Mouse (Mus musculus): ENCODE results near the gene Kdelc1. TPM values are rescaled to one million over a fixed set of nuclear protein-coding genes. Genes with fewer than 3 reads are reported as not detected.
A peak's percentile ranks its signal among the peaks of the same experiment; 100 is the strongest.

Kdelc1 gene
- polyA plus RNA-seq (2015; fragmentation: Nextera tagmentation; extraction: Ambion mirVana): 39.9 and 45.6 TPM in 2 replicates

DNA sequence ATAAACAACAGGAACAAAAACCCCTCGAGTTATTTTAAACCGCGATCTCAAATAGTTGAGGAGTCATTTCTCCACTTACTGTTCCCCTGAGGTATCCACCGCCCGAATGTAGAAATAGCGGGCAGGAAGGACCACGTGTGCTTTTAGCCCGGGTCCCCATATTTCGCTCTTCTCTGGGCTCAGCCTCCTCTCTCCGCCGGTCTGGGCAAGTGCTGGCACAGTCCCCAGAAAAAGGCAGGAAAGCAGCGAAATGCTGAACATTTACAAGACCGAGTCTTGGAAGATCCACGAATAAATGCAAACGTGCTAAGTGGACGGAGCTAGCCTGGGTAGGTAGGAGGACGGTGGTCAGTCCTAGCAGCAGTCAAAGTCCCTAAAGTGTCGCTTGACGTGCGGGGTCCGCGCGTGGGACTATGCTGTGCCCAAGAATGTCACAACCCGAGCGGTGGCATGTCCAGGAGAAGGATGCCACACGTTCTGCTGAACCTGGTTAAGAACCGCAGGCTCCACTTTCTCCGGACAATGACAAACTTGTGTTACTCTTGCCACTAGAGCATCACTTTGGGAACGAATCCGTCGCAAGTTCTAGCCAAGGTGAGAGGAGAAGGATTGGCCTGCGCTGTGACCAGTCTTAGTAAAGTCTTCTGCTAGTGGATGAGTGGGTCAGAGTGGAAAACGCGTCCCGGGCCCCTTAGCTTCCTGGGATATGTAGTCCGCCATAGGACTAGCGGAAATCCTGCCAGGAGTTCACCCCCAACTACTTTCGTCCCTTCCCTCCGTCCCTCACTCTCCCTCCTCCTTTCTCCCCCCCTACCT, at the start of gene Kdelc1, which contains the start of gene Bivm:
Kdelc1 (minus strand) TSS at position 570 of the 816 bp plus-strand sequence.
Bivm (plus strand) TSS at position 719 of the 816 bp plus-strand sequence.
- Histone ChIP-seq H3K4me1 (ENCODE audit: control insufficient read depth, insufficient read depth, low read length) (no peaks in the 10 kb centered on the region), H3K4me3 (ENCODE audit: low read length) (peak within 1 kb of the TSS; percentile 78)
- WGBS: under 1% methylated on average over 39 of the region's 39 CpGs

DNA sequence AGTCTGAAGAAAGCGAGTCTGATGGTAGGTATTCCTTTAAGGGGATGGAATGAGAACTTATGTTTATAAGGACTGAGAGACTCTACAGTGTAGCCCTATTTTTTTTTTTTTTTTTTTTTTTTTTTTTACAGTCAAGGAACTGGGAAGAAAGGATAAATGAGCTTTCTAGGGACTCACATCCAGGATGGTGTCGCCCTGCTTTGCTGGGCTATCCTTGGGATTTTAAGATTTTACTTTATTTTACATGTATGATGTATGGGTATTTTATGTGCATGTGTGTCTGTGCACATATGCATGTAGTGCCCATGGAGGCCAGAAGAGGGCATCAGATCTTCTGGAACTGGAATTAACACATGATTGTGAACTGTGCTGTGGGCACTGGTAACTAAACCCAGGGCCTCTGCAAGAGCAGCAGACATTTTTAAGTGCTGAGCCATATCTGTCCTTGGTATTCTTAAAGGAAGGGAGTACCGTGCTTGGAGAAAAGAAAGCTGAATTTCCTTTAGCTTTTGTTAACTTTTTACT, 49.3 kb upstream of the Kdelc1 start:
- peaks cover 14% of the 10 kb centered on the region for H3K36me3 ChIP-seq (ENCODE audit: control insufficient read depth, insufficient read depth, low read length)

More for the DNA sequence above, at the start of gene Kdelc1, which contains the start of gene Bivm:
- peak within 1 kb of the TSS; percentile 78 for H3K4me2 ChIP-seq (ENCODE audit: low read depth, low read length)
- H3K27me3 ChIP-seq (replicated peaks; ENCODE audit: control insufficient read depth, insufficient read depth, low read length): no peaks in the 10 kb centered on the region
- peak; percentile 97 for ATAC-seq
- H3K27ac ChIP-seq (ENCODE audit: low read length): peak within 1 kb of the TSS; percentile 98
- H3K36me3 ChIP-seq (ENCODE audit: control insufficient read depth, insufficient read depth, low read length): no peaks in the 10 kb centered on the region
- H3K9ac ChIP-seq (ENCODE audit: low read depth, low read length): peak within 1 kb of the TSS; percentile 88
- no peaks in the 10 kb centered on the region for H3K9me3 ChIP-seq (ENCODE audit: control insufficient read depth, low read length)

DNA sequence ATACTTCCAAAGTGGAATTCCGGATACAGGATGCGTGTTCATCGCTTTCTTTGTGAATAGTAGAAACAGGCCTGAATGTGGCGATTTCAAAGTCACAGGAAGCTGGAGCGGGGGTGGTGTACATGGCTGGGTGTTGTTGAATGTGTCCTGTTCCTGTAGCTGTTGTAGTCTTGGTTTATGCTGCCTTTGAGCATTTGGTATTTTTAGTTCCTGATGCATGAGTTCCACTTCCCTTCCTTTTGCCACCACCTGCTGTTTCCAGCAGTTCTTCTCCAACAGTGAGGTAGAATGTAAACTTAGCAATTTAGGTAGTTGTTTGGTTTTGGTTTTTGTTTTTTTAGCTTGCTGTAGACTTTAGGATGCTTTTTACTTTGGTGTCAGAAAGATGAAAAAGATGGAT, 43.8 kb upstream of the Kdelc1 start:
- Histone ChIP-seq H3K4me2 (ENCODE audit: low read depth, low read length) (no peak overlapping the region), H3K9ac (ENCODE audit: low read depth, low read length) (no peak overlapping the region), H3K27ac (ENCODE audit: low read length) (no peak overlapping the region), H3K36me3 (ENCODE audit: control insufficient read depth, insufficient read depth, low read length) (peaks cover 17% of the 10 kb centered on the region), H3K4me1 (ENCODE audit: control insufficient read depth, insufficient read depth, low read length) (no peaks in the 10 kb centered on the region), H3K27me3 (replicated peaks; ENCODE audit: control insufficient read depth, insufficient read depth, low read length) (no peaks in the 10 kb centered on the region), H3K4me3 (ENCODE audit: low read length) (no peak overlapping the region), H3K9me3 (ENCODE audit: control insufficient read depth, low read length) (no peaks in the 10 kb centered on the region; the same call in 1 of the 2 replicates)
- no peak for ATAC-seq
- 94% methylated on average over 5 of the region's 5 CpGs for WGBS

More for the DNA sequence above, 49.3 kb upstream of the Kdelc1 start:
- H3K4me3 ChIP-seq (ENCODE audit: low read length): no peak overlapping the region
- WGBS: 92% methylated on average over 3 of the region's 3 CpGs
- no peak overlapping the region for H3K4me2 ChIP-seq (ENCODE audit: low read depth, low read length)
- H3K9ac ChIP-seq (ENCODE audit: low read depth, low read length): no peak overlapping the region
- H3K27ac ChIP-seq (ENCODE audit: low read length): no peak overlapping the region
- H3K4me1 ChIP-seq (ENCODE audit: control insufficient read depth, insufficient read depth, low read length): no peaks in the 10 kb centered on the region
- no peak for ATAC-seq
- H3K9me3 ChIP-seq (ENCODE audit: control insufficient read depth, low read length): peaks cover 3% of the 10 kb centered on the region
- no peaks in the 10 kb centered on the region for H3K27me3 ChIP-seq (replicated peaks; ENCODE audit: control insufficient read depth, insufficient read depth, low read length)

DNA sequence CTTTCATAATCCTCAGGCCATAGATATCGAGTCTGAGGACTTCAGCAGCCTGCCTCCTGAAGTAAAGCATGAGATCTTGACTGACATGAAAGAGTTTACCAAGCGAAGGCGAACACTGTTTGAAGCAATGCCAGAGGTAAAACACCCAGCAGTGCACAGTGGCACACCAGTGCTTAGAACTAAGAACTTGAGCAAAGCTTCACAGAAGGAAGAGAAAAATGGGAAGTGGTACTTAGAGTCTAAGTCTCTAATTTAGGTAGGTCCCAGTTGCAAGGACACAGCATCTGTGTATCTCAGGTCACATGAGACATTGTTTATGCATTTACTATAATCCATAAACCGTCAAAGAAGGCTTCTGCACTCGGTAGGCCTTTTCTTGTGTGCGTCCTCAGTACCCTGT, 43.2 kb upstream of the Kdelc1 start:
- Histone ChIP-seq H3K9ac (ENCODE audit: low read depth, low read length) (no peak overlapping the region), H3K27me3 (replicated peaks; ENCODE audit: control insufficient read depth, insufficient read depth, low read length) (no peaks in the 10 kb centered on the region), H3K4me1 (ENCODE audit: control insufficient read depth, insufficient read depth, low read length) (no peaks in the 10 kb centered on the region), H3K9me3 (ENCODE audit: control insufficient read depth, low read length) (no peaks in the 10 kb centered on the region), H3K4me3 (ENCODE audit: low read length) (no peak overlapping the region), H3K27ac (ENCODE audit: low read length) (no peak overlapping the region), H3K4me2 (ENCODE audit: low read depth, low read length) (no peak overlapping the region), H3K36me3 (ENCODE audit: control insufficient read depth, insufficient read depth, low read length) (peaks cover 12% of the 10 kb centered on the region; the same call in 1 of the 2 replicates)
- 90% methylated on average over 6 of the region's 6 CpGs for whole genome bisulfite sequencing
- ATAC-seq: no peak

DNA sequence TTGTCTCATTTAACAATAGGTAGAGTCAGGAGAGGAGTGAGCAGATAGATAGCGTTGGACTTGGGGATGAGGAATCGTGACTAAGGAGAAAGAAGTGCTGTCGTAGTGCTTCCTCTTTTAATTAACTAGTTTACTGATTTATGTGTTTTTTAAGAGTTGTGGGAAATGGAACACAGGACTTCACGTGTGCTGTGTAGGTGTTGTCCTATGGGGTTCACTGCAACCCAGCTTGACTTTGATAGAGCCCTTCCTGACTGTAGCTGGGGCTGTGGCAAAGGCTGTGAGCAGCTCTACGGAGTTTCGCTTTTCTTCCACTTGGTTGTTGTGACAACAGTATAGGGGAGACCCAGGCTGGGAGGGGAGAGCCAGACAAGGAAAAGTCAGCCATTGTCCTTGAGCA, 39.7 kb upstream of the Kdelc1 start:
- no peak overlapping the region for H3K4me2 ChIP-seq (ENCODE audit: low read depth, low read length)
- H3K4me1 ChIP-seq (ENCODE audit: control insufficient read depth, insufficient read depth, low read length): no peaks in the 10 kb centered on the region
- H3K9ac ChIP-seq (ENCODE audit: low read depth, low read length): no peak overlapping the region
- H3K27me3 ChIP-seq (replicated peaks; ENCODE audit: control insufficient read depth, insufficient read depth, low read length): no peaks in the 10 kb centered on the region
- H3K9me3 ChIP-seq (ENCODE audit: control insufficient read depth, low read length): no peaks in the 10 kb centered on the region
- ATAC-seq: no peak
- H3K27ac ChIP-seq (ENCODE audit: low read length): no peak overlapping the region
- no peak overlapping the region for H3K4me3 ChIP-seq (ENCODE audit: low read length)
- 87% methylated on average over 6 of the region's 6 CpGs for WGBS
- peaks cover 10% of the 10 kb centered on the region; the same call in 1 of the 2 replicates for H3K36me3 ChIP-seq (ENCODE audit: control insufficient read depth, insufficient read depth, low read length)

DNA sequence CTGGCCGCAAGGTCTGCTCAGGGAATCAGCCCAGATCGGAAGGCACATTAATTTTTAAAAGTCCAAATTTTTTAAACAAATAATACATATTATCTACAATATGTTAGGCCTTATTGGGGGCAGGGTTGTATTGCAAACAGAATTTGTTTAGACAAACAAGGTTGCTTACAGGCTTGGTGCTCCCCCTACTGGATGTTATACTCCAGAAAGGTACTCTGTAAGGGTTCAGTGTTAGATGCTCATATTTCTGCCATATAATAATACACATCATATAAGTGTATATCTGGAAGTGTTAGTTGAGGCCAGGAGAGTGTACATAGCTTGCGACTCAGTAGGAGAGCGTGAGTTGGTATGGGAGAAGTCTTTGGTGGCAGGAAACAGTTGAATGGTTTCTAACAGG, 36.7 kb upstream of the Kdelc1 start:
- no peak for ATAC-seq

DNA sequence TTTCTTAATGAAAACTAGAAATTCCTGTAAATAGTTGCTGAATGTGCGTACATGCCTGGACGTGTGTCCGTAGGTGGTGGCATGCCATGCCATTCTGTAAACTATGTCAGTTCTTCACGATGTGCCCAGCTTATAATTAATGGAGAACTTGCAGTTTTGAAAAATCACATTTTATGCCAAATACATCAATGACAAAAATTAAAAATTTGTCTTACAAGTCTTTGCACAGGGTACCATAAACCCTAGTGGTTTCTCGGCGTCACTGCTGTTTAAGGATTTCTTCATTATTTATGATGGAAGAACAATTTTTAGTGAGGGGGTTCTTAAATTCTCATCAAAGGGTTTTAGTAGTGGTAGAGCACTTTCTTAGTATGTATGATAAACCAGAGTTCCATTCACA, 30.1 kb upstream of the Kdelc1 start:
- H3K36me3 ChIP-seq (ENCODE audit: control insufficient read depth, insufficient read depth, low read length): no peaks in the 10 kb centered on the region
- peaks cover 8% of the 10 kb centered on the region for H3K4me1 ChIP-seq (ENCODE audit: control insufficient read depth, insufficient read depth, low read length)
- 28% methylated on average over 6 of the region's 6 CpGs for WGBS
- H3K4me3 ChIP-seq (ENCODE audit: low read length): peak overlapping the region; percentile 88
- H3K27me3 ChIP-seq (replicated peaks; ENCODE audit: control insufficient read depth, insufficient read depth, low read length): no peaks in the 10 kb centered on the region
- no peak overlapping the region for H3K9ac ChIP-seq (ENCODE audit: low read depth, low read length)
- no peak overlapping the region for H3K27ac ChIP-seq (ENCODE audit: low read length)
- no peak for ATAC-seq
- peak overlapping the region; percentile 54 for H3K4me2 ChIP-seq (ENCODE audit: low read depth, low read length)
- no peaks in the 10 kb centered on the region for H3K9me3 ChIP-seq (ENCODE audit: control insufficient read depth, low read length)

More for the DNA sequence above, 36.7 kb upstream of the Kdelc1 start:
- Histone ChIP-seq H3K27ac (ENCODE audit: low read length) (no peak overlapping the region), H3K36me3 (ENCODE audit: control insufficient read depth, insufficient read depth, low read length) (peaks cover 3% of the 10 kb centered on the region; the same call in 1 of the 2 replicates), H3K27me3 (replicated peaks; ENCODE audit: control insufficient read depth, insufficient read depth, low read length) (no peaks in the 10 kb centered on the region), H3K9me3 (ENCODE audit: control insufficient read depth, low read length) (no peaks in the 10 kb centered on the region), H3K4me1 (ENCODE audit: control insufficient read depth, insufficient read depth, low read length) (no peaks in the 10 kb centered on the region), H3K9ac (ENCODE audit: low read depth, low read length) (no peak overlapping the region), H3K4me2 (ENCODE audit: low read depth, low read length) (no peak overlapping the region), H3K4me3 (ENCODE audit: low read length) (no peak overlapping the region)
- 92% methylated on average over 4 of the region's 4 CpGs for WGBS

DNA sequence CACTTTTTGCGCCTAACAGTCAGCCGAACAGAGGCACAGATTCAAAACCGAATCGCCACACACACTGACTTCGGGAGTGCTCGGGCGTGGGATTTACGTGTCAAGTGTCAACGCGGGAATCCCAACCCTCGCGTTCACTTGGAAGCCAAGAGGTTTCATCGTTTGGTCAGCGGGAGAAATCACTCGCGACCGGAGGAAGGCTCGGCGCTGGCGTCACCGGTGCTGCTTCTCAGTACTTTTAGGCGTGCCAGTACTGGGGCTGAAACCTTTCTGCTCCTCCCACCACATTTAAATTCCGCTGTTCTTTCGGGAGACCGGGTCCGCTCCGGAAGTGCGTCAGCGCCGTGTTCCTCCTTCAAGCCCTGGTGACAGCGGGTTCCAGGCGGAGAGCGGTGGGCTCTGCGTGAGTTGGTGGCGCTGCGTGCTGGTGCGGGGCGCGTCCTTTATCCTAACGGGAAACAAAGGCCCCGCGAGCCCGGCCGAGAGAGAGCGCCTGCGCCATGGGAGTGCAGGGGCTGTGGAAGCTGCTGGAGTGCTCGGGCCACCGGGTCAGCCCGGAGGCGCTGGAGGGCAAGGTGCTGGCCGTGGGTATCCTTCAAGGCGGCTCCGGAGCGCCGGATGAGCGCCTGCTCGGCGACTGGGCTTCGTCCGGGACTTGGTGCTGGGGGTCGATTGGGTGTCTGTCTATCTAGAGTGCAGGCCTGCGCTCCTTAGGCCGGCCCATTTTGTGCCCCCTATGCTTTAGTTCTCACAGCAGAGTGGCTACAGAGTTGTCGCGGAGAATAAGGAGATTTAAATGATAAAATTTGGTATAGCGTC, 29.2 kb upstream of the Kdelc1 start, which contains the start of gene Ercc5:
Ercc5 (plus strand) TSS at position 182 of the 819 bp plus-strand sequence.
- H3K4me3 ChIP-seq (ENCODE audit: low read length): peak within 1 kb of the TSS; percentile 88
- peak; percentile 99 for ATAC-seq
- under 1% methylated on average over 66 of the region's 66 CpGs for WGBS

DNA sequence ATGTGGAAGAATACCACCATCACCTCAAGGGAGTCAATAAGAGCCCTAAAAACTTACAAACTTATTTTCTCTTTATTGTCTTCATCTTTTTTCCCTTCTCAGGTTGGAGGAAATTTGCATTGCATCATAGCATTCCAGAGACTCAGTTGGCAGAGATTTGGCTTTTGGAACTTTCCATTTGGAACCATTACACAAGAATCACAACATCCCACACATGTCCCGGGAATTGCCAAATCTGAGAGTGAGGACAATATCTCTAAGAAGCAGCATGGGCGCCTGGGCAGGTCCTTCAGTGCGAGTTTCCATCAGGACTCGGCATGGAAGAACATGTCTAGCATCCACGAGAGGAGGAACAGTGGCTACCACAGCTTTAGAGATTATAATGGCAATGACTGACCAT, 24.1 kb upstream of the Kdelc1 start:
- WGBS: 89% methylated on average over 5 of the region's 5 CpGs
- H3K9ac ChIP-seq (ENCODE audit: low read depth, low read length): no peak overlapping the region
- H3K4me1 ChIP-seq (ENCODE audit: control insufficient read depth, insufficient read depth, low read length): peaks cover 4% of the 10 kb centered on the region; the same call in 1 of the 2 replicates
- H3K27ac ChIP-seq (ENCODE audit: low read length): no peak overlapping the region
- no peaks in the 10 kb centered on the region for H3K9me3 ChIP-seq (ENCODE audit: control insufficient read depth, low read length)
- H3K27me3 ChIP-seq (replicated peaks; ENCODE audit: control insufficient read depth, insufficient read depth, low read length): no peaks in the 10 kb centered on the region
- no peak for ATAC-seq
- no peak overlapping the region for H3K4me3 ChIP-seq (ENCODE audit: low read length)
- H3K4me2 ChIP-seq (ENCODE audit: low read depth, low read length): no peak overlapping the region
- H3K36me3 ChIP-seq (ENCODE audit: control insufficient read depth, insufficient read depth, low read length): peaks cover 11% of the 10 kb centered on the region; the same call in 1 of the 2 replicates

More for the DNA sequence above, 29.2 kb upstream of the Kdelc1 start, which contains the start of gene Ercc5:
- no peaks in the 10 kb centered on the region for H3K9me3 ChIP-seq (ENCODE audit: control insufficient read depth, low read length)
- H3K27me3 ChIP-seq (replicated peaks; ENCODE audit: control insufficient read depth, insufficient read depth, low read length): no peaks in the 10 kb centered on the region
- H3K4me2 ChIP-seq (ENCODE audit: low read depth, low read length): peak within 1 kb of the TSS; percentile 54
- H3K4me1 ChIP-seq (ENCODE audit: control insufficient read depth, insufficient read depth, low read length): peaks cover 8% of the 10 kb centered on the region
- peak within 1 kb of the TSS; percentile 81 for H3K9ac ChIP-seq (ENCODE audit: low read depth, low read length)
- 0 out of 2 replicates have a peak, but pooled peaks cover 2% of the 10 kb centered on the region for H3K36me3 ChIP-seq (ENCODE audit: control insufficient read depth, insufficient read depth, low read length)
- H3K27ac ChIP-seq (ENCODE audit: low read length): peak within 1 kb of the TSS; percentile 85

All from intestine, embryonic 16.5 days (tissue).